Mouse (Mus musculus) kidney, adult 2 months (tissue): ENCODE data around the gene Tm9sf4.

ENCODE experiments used
- CTCF ChIP-seq: fragments of 200-500 bp; conservative IDR thresholded peaks from 2 replicates; pipeline ENCODE4 v1.5.1; 2011; ENCODE audit warnings: low read depth, mild to moderate bottlenecking, control low read depth, low read length, moderate library complexity, mixed read lengths; ENCODE audit not compliant: insufficient read depth, insufficient read length
- POLR2A ChIP-seq: fragments of 200-500 bp; IDR thresholded peaks from one replicate; pipeline ENCODE4 v1.6.1; 2011; ENCODE audit warnings: low read depth, low read length, control low read depth

DNA sequence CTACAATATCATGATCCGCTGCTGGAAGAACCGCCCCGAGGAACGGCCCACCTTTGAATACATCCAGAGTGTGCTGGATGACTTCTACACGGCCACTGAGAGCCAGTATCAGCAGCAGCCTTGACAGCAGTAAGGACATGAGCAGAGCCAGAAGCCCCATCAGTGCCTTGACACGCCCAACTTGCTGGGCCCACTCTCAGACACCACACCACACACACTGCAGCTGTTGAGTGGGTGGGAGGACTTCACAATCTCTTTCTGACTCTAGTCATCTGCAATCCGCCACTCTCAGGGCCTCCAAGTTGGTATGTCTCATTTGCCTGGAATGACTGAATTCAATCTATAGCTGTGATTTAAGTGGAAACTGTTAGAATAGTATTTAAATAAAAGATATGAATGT, 10.1 kb upstream of the Tm9sf4 start:
- TF ChIP-seq POLR2A (no peak), CTCF (no peak)
